In genomic region chr5:123227762-123228523, GRCm38 (mm10) we compare ENCODE assay signal across 8 mouse cellular contexts. TPM values are rescaled to one million over a fixed set of nuclear protein-coding genes. Genes with fewer than 3 reads are reported as not detected.
DNase-seq lines count a peak whose midpoint lies in the region; ATAC-seq lines count a peak whose summit lies in the region.

No protein-coding gene starts in this region.

- peak overlapping the region; percentile 98 for H3K4me3 ChIP-seq in brown adipose tissue, adult 24 weeks (ENCODE audit: insufficient read depth, low read depth, low read length)
- peak overlapping the region; percentile 86 for H3K4me3 ChIP-seq in heart, embryonic 13.5 days
- peak overlapping the region; percentile 72 for H3K4me3 ChIP-seq in liver, embryonic 12.5 days
- peak overlapping the region; percentile 89 for H3K4me3 ChIP-seq in stomach, embryonic 15.5 days (replicated peaks)

- no peaks in the 10 kb centered on the region for H3K27me3 ChIP-seq in heart, embryonic 13.5 days (replicated peaks)
- no peaks in the 10 kb centered on the region for H3K27me3 ChIP-seq in liver, embryonic 12.5 days (replicated peaks)
- H3K27me3 ChIP-seq in stomach, embryonic 15.5 days (replicated peaks), result no peaks in the 10 kb centered on the region

- H3K9ac ChIP-seq in heart, embryonic 13.5 days, result peak overlapping the region; percentile 94
- peak overlapping the region; percentile 79 for H3K9ac ChIP-seq in liver, embryonic 12.5 days
- H3K9ac ChIP-seq in stomach, embryonic 15.5 days, result peak overlapping the region; percentile 93

- no peaks in the 10 kb centered on the region for H3K9me3 ChIP-seq in heart, embryonic 13.5 days
- H3K9me3 ChIP-seq in liver, embryonic 12.5 days (replicated peaks), result no peaks in the 10 kb centered on the region
- H3K9me3 ChIP-seq in stomach, embryonic 15.5 days, result no peaks in the 10 kb centered on the region

- 2% methylated on average over 42 of the region's 42 CpGs for WGBS in heart, embryonic 13.5 days
- 1% methylated on average over 42 of the region's 42 CpGs for WGBS in liver, embryonic 12.5 days (ENCODE audit: insufficient replicate concordance)
- 1% methylated on average over 42 of the region's 42 CpGs for WGBS in stomach, embryonic 15.5 days

- peaks cover 7% of the 10 kb centered on the region for H3K4me1 ChIP-seq in brown adipose tissue, adult 24 weeks (ENCODE audit: control insufficient read depth, insufficient read depth, insufficient read length, low read length)
- H3K4me1 ChIP-seq in heart, embryonic 13.5 days, result peaks cover 10% of the 10 kb centered on the region
- peaks cover 43% of the 10 kb centered on the region for H3K4me1 ChIP-seq in liver, embryonic 12.5 days
- peaks cover 4% of the 10 kb centered on the region for H3K4me1 ChIP-seq in stomach, embryonic 15.5 days

- peak; percentile 79 for ATAC-seq in heart, embryonic 13.5 days (ENCODE audit: extremely low read depth, insufficient number of reproducible peaks, low FRiP score, low TSS enrichment)
- peak; percentile 79 for ATAC-seq in liver, embryonic 12.5 days
- ATAC-seq in stomach, embryonic 15.5 days (ENCODE audit: insufficient read depth, low FRiP score, low read depth), result peak; percentile 87

- no peaks in the 10 kb centered on the region for H3K36me3 ChIP-seq in heart, embryonic 13.5 days
- peaks cover 18% of the 10 kb centered on the region for H3K36me3 ChIP-seq in liver, embryonic 12.5 days
- H3K36me3 ChIP-seq in stomach, embryonic 15.5 days, result no peaks in the 10 kb centered on the region

- DNase-seq in CD4-positive, CD25-positive, alpha-beta regulatory T cell, adult 2 months (ENCODE audit: low read depth, low spot score), result peak; percentile 95
- peak; percentile 50 for DNase-seq in fat pad, adult 2 months (ENCODE audit: extremely low read depth, low read depth, low spot score)
- peak; percentile 98 for DNase-seq in kidney, postnatal 10 days
- peak; percentile 92 to 94 for DNase-seq in natural killer cell, adult 2 months (ENCODE audit: low spot score in 2 of 2)

- H3K27ac ChIP-seq in brown adipose tissue, adult 24 weeks (replicated peaks; ENCODE audit: low read depth, low read length), result no peak overlapping the region
- H3K27ac ChIP-seq in heart, embryonic 13.5 days (replicated peaks), result no peak overlapping the region
- peak overlapping the region; percentile 73 for H3K27ac ChIP-seq in liver, embryonic 12.5 days
- H3K27ac ChIP-seq in stomach, embryonic 15.5 days, result no peak overlapping the region; the same call in 1 of the 2 replicates

- peak overlapping the region; percentile 83 for H3K4me2 ChIP-seq in heart, embryonic 13.5 days
- peak overlapping the region; percentile 79 for H3K4me2 ChIP-seq in liver, embryonic 12.5 days
- peak overlapping the region; percentile 66 for H3K4me2 ChIP-seq in stomach, embryonic 15.5 days

RNA-seq across cellular contexts. Expression of gene Wdr66, which starts 24.0 kb away (rescaled TPM):
- 0.24 and 0.54 TPM in 2 replicates for polyA plus RNA-seq in brown adipose tissue, adult 24 weeks (2012; ENCODE audit: insufficient read depth, insufficient read length, missing spikeins)
- polyA plus RNA-seq in heart, embryonic 13.5 days (2015; fragmentation: Nextera tagmentation; extraction: Ambion mirVana), result 0.91 and 0.99 TPM in 2 replicates
- polyA plus RNA-seq in liver, embryonic 12.5 days (2016; fragmentation: Nextera tagmentation; extraction: Ambion mirVana), result 0.10 and 0.29 TPM in 2 replicates
- polyA plus RNA-seq in stomach, embryonic 15.5 days (2015; fragmentation: Nextera tagmentation; extraction: Ambion mirVana), result 0.86 and 0.92 TPM in 2 replicates

RNA-seq across cellular contexts. Expression of gene Hpd, which starts 45.4 kb away (rescaled TPM):
- polyA plus RNA-seq in brown adipose tissue, adult 24 weeks (2012; ENCODE audit: insufficient read depth, insufficient read length, missing spikeins), result 1.7 TPM in 2 replicates
- 0.37 and 1.5 TPM in 2 replicates for polyA plus RNA-seq in heart, embryonic 13.5 days (2015; fragmentation: Nextera tagmentation; extraction: Ambion mirVana)
- polyA plus RNA-seq in liver, embryonic 12.5 days (2016; fragmentation: Nextera tagmentation; extraction: Ambion mirVana), result 5.9 and 6.1 TPM in 2 replicates
- 2.2 and 5.3 TPM in 2 replicates for polyA plus RNA-seq in stomach, embryonic 15.5 days (2015; fragmentation: Nextera tagmentation; extraction: Ambion mirVana)

RNA-seq across cellular contexts. Expression of gene Psmd9, which starts 58.7 kb away (rescaled TPM):
- polyA plus RNA-seq in brown adipose tissue, adult 24 weeks (2012; ENCODE audit: insufficient read depth, insufficient read length, missing spikeins), result 18.4 and 19.5 TPM in 2 replicates
- 57.2 and 62.8 TPM in 2 replicates for polyA plus RNA-seq in heart, embryonic 13.5 days (2015; fragmentation: Nextera tagmentation; extraction: Ambion mirVana)
- polyA plus RNA-seq in liver, embryonic 12.5 days (2016; fragmentation: Nextera tagmentation; extraction: Ambion mirVana), result 77.4 and 77.8 TPM in 2 replicates
- 67.6 and 76.0 TPM in 2 replicates for polyA plus RNA-seq in stomach, embryonic 15.5 days (2015; fragmentation: Nextera tagmentation; extraction: Ambion mirVana)
